Mouse (Mus musculus) c-Kit-positive CD71-positive TER-119-positive erythroid progenitor cells, embryonic 14.5 days (primary cell): Measurements from ENCODE around the gene Stxbp4.

Experiments used
- DNase-seq: peaks from one replicate; pipeline ENCODE4 v3.0.0-alpha.2; 2013; ENCODE audit warnings: low spot score

Gene Stxbp4

GRCm38 (mm10) chr11:90650231-90650885 is 12.5 kb upstream of the Stxbp4 start:
- no peak for DNase-seq

- no peak for DNase-seq
Observed at GRCm38 (mm10) chr11:90649777-90650176, 11.9 kb upstream of the Stxbp4 start.

GRCm38 (mm10) chr11:90638312-90638830 is 487 bp upstream of the Stxbp4 start:
- DNase-seq = peak; percentile 52

GRCm38 (mm10) chr11:90634661-90635060 is 3.2 kb downstream of the Stxbp4 start:
- no peak for DNase-seq

GRCm38 (mm10) chr11:90632480-90632879 is 5.4 kb downstream of the Stxbp4 start:
- DNase-seq = no peak

- DNase-seq = no peak
Observed at GRCm38 (mm10) chr11:90627751-90628150, 10.1 kb downstream of the Stxbp4 start.

- no peak for DNase-seq
Observed at GRCm38 (mm10) chr11:90625174-90625573, 12.7 kb downstream of the Stxbp4 start.

GRCm38 (mm10) chr11:90623477-90623876 is 14.4 kb downstream of the Stxbp4 start:
- DNase-seq = peak; percentile 54

GRCm38 (mm10) chr11:90622500-90622899 is 15.4 kb downstream of the Stxbp4 start:
- DNase-seq = no peak

- DNase-seq = no peak
Observed at GRCm38 (mm10) chr11:90622044-90622443, 15.8 kb downstream of the Stxbp4 start.

- peak; percentile 28 for DNase-seq
Observed at GRCm38 (mm10) chr11:90616431-90616830, 21.5 kb downstream of the Stxbp4 start.

GRCm38 (mm10) chr11:90614743-90615142 is 23.1 kb downstream of the Stxbp4 start:
- DNase-seq = no peak

GRCm38 (mm10) chr11:90612118-90612517 is 25.8 kb downstream of the Stxbp4 start:
- no peak for DNase-seq

GRCm38 (mm10) chr11:90603066-90603465 is 34.8 kb downstream of the Stxbp4 start:
- DNase-seq = no peak

GRCm38 (mm10) chr11:90595826-90596225 is 42.1 kb downstream of the Stxbp4 start:
- no peak for DNase-seq

- no peak for DNase-seq
Observed at GRCm38 (mm10) chr11:90590996-90591395, 46.9 kb downstream of the Stxbp4 start.

GRCm38 (mm10) chr11:90586203-90586602 is 51.7 kb downstream of the Stxbp4 start:
- no peak for DNase-seq

- no peak for DNase-seq
Observed at GRCm38 (mm10) chr11:90585754-90586153, 52.1 kb downstream of the Stxbp4 start.

GRCm38 (mm10) chr11:90577057-90577780 is 60.7 kb downstream of the Stxbp4 start:
- DNase-seq = no peak

- no peak for DNase-seq
Observed at GRCm38 (mm10) chr11:90576282-90576972, 61.5 kb downstream of the Stxbp4 start.

- no peak for DNase-seq
Observed at GRCm38 (mm10) chr11:90575491-90576048, 62.3 kb downstream of the Stxbp4 start.

GRCm38 (mm10) chr11:90570646-90571259 is 67.1 kb downstream of the Stxbp4 start:
- DNase-seq = no peak
